Mouse (Mus musculus): Measurements from ENCODE around the gene Myo9b. TPM values are rescaled to one million over a fixed set of nuclear protein-coding genes. Genes with fewer than 3 reads are reported as not detected.
A peak's percentile ranks its signal among the peaks of the same experiment; 100 is the strongest.

Gene Myo9b
- polyA plus RNA-seq, 1 experiment from 2014 or later: 14.1 TPM

- 54% methylated on average over 17 of the region's 17 CpGs for WGBS
- peak; percentile 82; the same call in 1 of the 2 replicates for ATAC-seq (ENCODE audit: low FRiP score)
Measured at GRCm38 (mm10) chr8:71367529-71368176, 95.1 kb downstream of the Myo9b start.

GRCm38 (mm10) chr8:71368366-71368765 is 95.9 kb downstream of the Myo9b start:
- ATAC-seq (ENCODE audit: low FRiP score) (no peak), DNase-seq (ENCODE audit: low spot score, missing footprints) (peak; percentile 61)
- no peak overlapping the region for H3K4me3 ChIP-seq (ENCODE audit: low read depth, low read length)
- H3K27me3 ChIP-seq (ENCODE audit: control insufficient read depth, insufficient read depth, low read length): no peaks in the 10 kb centered on the region
- H3K4me2 ChIP-seq: no peak overlapping the region
- H3K36me3 ChIP-seq (ENCODE audit: control insufficient read depth, insufficient read depth, low read length): peaks cover 5% of the 10 kb centered on the region; the same call in 1 of the 2 replicates
- no peak overlapping the region for H3K27ac ChIP-seq (ENCODE audit: low read depth, low read length)
- peaks cover 9% of the 10 kb centered on the region for H3K4me1 ChIP-seq (ENCODE audit: control insufficient read depth, insufficient read depth, low read length)
- H3K9me3 ChIP-seq (ENCODE audit: control insufficient read depth, low read length): no peaks in the 10 kb centered on the region
- no peak overlapping the region for H3K9ac ChIP-seq (ENCODE audit: low read length)

More at GRCm38 (mm10) chr8:71367529-71368176, 95.1 kb downstream of the Myo9b start:
- peaks cover 5% of the 10 kb centered on the region; the same call in 1 of the 2 replicates for H3K36me3 ChIP-seq (ENCODE audit: control insufficient read depth, insufficient read depth, low read length)
- DNase-seq (ENCODE audit: low spot score, missing footprints): peak; percentile 66
- H3K9me3 ChIP-seq (ENCODE audit: control insufficient read depth, low read length): no peaks in the 10 kb centered on the region
- peak overlapping the region; percentile 62 for H3K4me3 ChIP-seq (ENCODE audit: low read depth, low read length)
- peak overlapping the region; percentile 67 for H3K4me2 ChIP-seq
- H3K27ac ChIP-seq (ENCODE audit: low read depth, low read length): peak overlapping the region; percentile 75; the same call in 1 of the 2 replicates
- no peaks in the 10 kb centered on the region for H3K27me3 ChIP-seq (ENCODE audit: control insufficient read depth, insufficient read depth, low read length)
- H3K9ac ChIP-seq (ENCODE audit: low read length): peak overlapping the region; percentile 74
- peaks cover 9% of the 10 kb centered on the region for H3K4me1 ChIP-seq (ENCODE audit: control insufficient read depth, insufficient read depth, low read length)

- no peak overlapping the region for H3K27ac ChIP-seq (ENCODE audit: low read depth, low read length)
- H3K27me3 ChIP-seq (ENCODE audit: control insufficient read depth, insufficient read depth, low read length): no peaks in the 10 kb centered on the region
- H3K9ac ChIP-seq (ENCODE audit: low read length): no peak overlapping the region
- H3K36me3 ChIP-seq (ENCODE audit: control insufficient read depth, insufficient read depth, low read length): peaks cover 5% of the 10 kb centered on the region; the same call in 1 of the 2 replicates
- ATAC-seq (ENCODE audit: low FRiP score) (no peak), DNase-seq (ENCODE audit: low spot score, missing footprints) (peak; percentile 2)
- no peak overlapping the region for H3K4me3 ChIP-seq (ENCODE audit: low read depth, low read length)
- no peaks in the 10 kb centered on the region for H3K9me3 ChIP-seq (ENCODE audit: control insufficient read depth, low read length)
- H3K4me2 ChIP-seq: no peak overlapping the region
- H3K4me1 ChIP-seq (ENCODE audit: control insufficient read depth, insufficient read depth, low read length): peaks cover 9% of the 10 kb centered on the region
- 93% methylated on average over 10 of the region's 10 CpGs for WGBS
Measured at GRCm38 (mm10) chr8:71369040-71369718, 96.7 kb downstream of the Myo9b start.

GRCm38 (mm10) chr8:71370711-71371235 is 98.3 kb downstream of the Myo9b start:
- Histone ChIP-seq H3K4me3 (ENCODE audit: low read depth, low read length) (peak overlapping the region; percentile 69), H3K27ac (ENCODE audit: low read depth, low read length) (no peak overlapping the region), H3K4me2 (peak overlapping the region; percentile 35), H3K9ac (ENCODE audit: low read length) (no peak overlapping the region; the same call in 1 of the 2 replicates), H3K4me1 (ENCODE audit: control insufficient read depth, insufficient read depth, low read length) (peaks cover 13% of the 10 kb centered on the region), H3K27me3 (ENCODE audit: control insufficient read depth, insufficient read depth, low read length) (no peaks in the 10 kb centered on the region), H3K36me3 (ENCODE audit: control insufficient read depth, insufficient read depth, low read length) (peaks cover 5% of the 10 kb centered on the region; the same call in 1 of the 2 replicates), H3K9me3 (ENCODE audit: control insufficient read depth, low read length) (no peaks in the 10 kb centered on the region)
- 29% methylated on average over 5 of the region's 5 CpGs for WGBS
- DNase-seq (ENCODE audit: low spot score, missing footprints) (peak; percentile 69), ATAC-seq (ENCODE audit: low FRiP score) (no peak)

- Histone ChIP-seq H3K9me3 (ENCODE audit: control insufficient read depth, low read length) (no peaks in the 10 kb centered on the region), H3K36me3 (ENCODE audit: control insufficient read depth, insufficient read depth, low read length) (peaks cover 5% of the 10 kb centered on the region; the same call in 1 of the 2 replicates), H3K27ac (ENCODE audit: low read depth, low read length) (no peak within 1 kb of the TSS; the same call in 1 of the 2 replicates), H3K4me2 (peak within 1 kb of the TSS; percentile 35), H3K9ac (ENCODE audit: low read length) (peak within 1 kb of the TSS; percentile 53), H3K27me3 (ENCODE audit: control insufficient read depth, insufficient read depth, low read length) (no peaks in the 10 kb centered on the region), H3K4me3 (ENCODE audit: low read depth, low read length) (peak within 1 kb of the TSS; percentile 69), H3K4me1 (ENCODE audit: control insufficient read depth, insufficient read depth, low read length) (peaks cover 19% of the 10 kb centered on the region)
- peak; percentile 99 for DNase-seq (ENCODE audit: low spot score, missing footprints)
- WGBS: 1% methylated on average over 66 of the region's 68 CpGs
- ATAC-seq (ENCODE audit: low FRiP score): peak; percentile 88
Measured at GRCm38 (mm10) chr8:71371236-71371848, 98.8 kb downstream of the Myo9b start, which contains the start of gene Ocel1. Ocel1 (plus strand) TSS chr8:71371298.

- H3K4me3 ChIP-seq (ENCODE audit: low read depth, low read length): no peak overlapping the region
- H3K9ac ChIP-seq (ENCODE audit: low read length): no peak overlapping the region
- no peak overlapping the region for H3K4me2 ChIP-seq
- DNase-seq (ENCODE audit: low spot score, missing footprints) (peak; percentile 85), ATAC-seq (ENCODE audit: low FRiP score) (no peak)
- peaks cover 23% of the 10 kb centered on the region for H3K4me1 ChIP-seq (ENCODE audit: control insufficient read depth, insufficient read depth, low read length)
- H3K9me3 ChIP-seq (ENCODE audit: control insufficient read depth, low read length): no peaks in the 10 kb centered on the region
- H3K27me3 ChIP-seq (ENCODE audit: control insufficient read depth, insufficient read depth, low read length): no peaks in the 10 kb centered on the region
- 82% methylated on average over 12 of the region's 12 CpGs for WGBS
- peaks cover 5% of the 10 kb centered on the region; the same call in 1 of the 2 replicates for H3K36me3 ChIP-seq (ENCODE audit: control insufficient read depth, insufficient read depth, low read length)
- no peak overlapping the region for H3K27ac ChIP-seq (ENCODE audit: low read depth, low read length)
Measured at GRCm38 (mm10) chr8:71372427-71372826, 99.9 kb downstream of the Myo9b start.

GRCm38 (mm10) chr8:71373000-71373399 is 100.5 kb downstream of the Myo9b start:
- WGBS: 92% methylated on average over 3 of the region's 3 CpGs
- peak; percentile 75 for DNase-seq (ENCODE audit: low spot score, missing footprints)
- Histone ChIP-seq H3K4me2 (no peak overlapping the region), H3K9me3 (ENCODE audit: control insufficient read depth, low read length) (no peaks in the 10 kb centered on the region), H3K4me1 (ENCODE audit: control insufficient read depth, insufficient read depth, low read length) (peaks cover 19% of the 10 kb centered on the region), H3K4me3 (ENCODE audit: low read depth, low read length) (no peak overlapping the region), H3K27ac (ENCODE audit: low read depth, low read length) (no peak overlapping the region), H3K27me3 (ENCODE audit: control insufficient read depth, insufficient read depth, low read length) (no peaks in the 10 kb centered on the region), H3K36me3 (ENCODE audit: control insufficient read depth, insufficient read depth, low read length) (peaks cover 9% of the 10 kb centered on the region; the same call in 1 of the 2 replicates), H3K9ac (ENCODE audit: low read length) (no peak overlapping the region)
- no peak for ATAC-seq (ENCODE audit: low FRiP score)

- WGBS: 75% methylated on average over 17 of the region's 17 CpGs
- no peak overlapping the region for H3K4me2 ChIP-seq
- no peak for ATAC-seq (ENCODE audit: low FRiP score)
- no peaks in the 10 kb centered on the region for H3K27me3 ChIP-seq (ENCODE audit: control insufficient read depth, insufficient read depth, low read length)
- peak; percentile 87 for DNase-seq (ENCODE audit: low spot score, missing footprints)
- H3K9ac ChIP-seq (ENCODE audit: low read length): no peak overlapping the region
- peaks cover 4% of the 10 kb centered on the region; the same call in 1 of the 2 replicates for H3K36me3 ChIP-seq (ENCODE audit: control insufficient read depth, insufficient read depth, low read length)
- H3K4me1 ChIP-seq (ENCODE audit: control insufficient read depth, insufficient read depth, low read length): peaks cover 34% of the 10 kb centered on the region
- no peak overlapping the region for H3K27ac ChIP-seq (ENCODE audit: low read depth, low read length)
- H3K4me3 ChIP-seq (ENCODE audit: low read depth, low read length): no peak overlapping the region
- H3K9me3 ChIP-seq (ENCODE audit: control insufficient read depth, low read length): no peaks in the 10 kb centered on the region
Measured at GRCm38 (mm10) chr8:71374616-71375206, 102.2 kb downstream of the Myo9b start.
